Mouse (Mus musculus) thymus, postnatal 0 days (tissue): ENCODE data around the gene Armcx4. TPM values are rescaled to one million over a fixed set of nuclear protein-coding genes. Genes with fewer than 3 reads are reported as not detected.

Source experiments
- polyA plus RNA-seq: library from polyadenylated mRNA; unstranded; fragments of >200 nt; fragmentation: Nextera tagmentation; extraction: Ambion mirVana; gene quantifications from 2 replicates; pipeline ENCODE4 v1.2.1, GENCODE M21; 2015

The Armcx4 gene
- polyA plus RNA-seq, 1 experiment from 2014 or later, result 1.3 TPM

Other genes starting within 250 kb of the Armcx4 start
- not detected in 2 replicates for gene Taf7l, start 210.0 kb upstream of the Armcx4 start, polyA plus RNA-seq
- gene Timm8a1, start 144.7 kb upstream of the Armcx4 start, polyA plus RNA-seq, result 90.1 and 104 TPM in 2 replicates
- gene Btk, start 102.9 kb upstream of the Armcx4 start, polyA plus RNA-seq, result 3.5 and 4.1 TPM in 2 replicates
- gene Rpl36a, start 100.9 kb upstream of the Armcx4 start, polyA plus RNA-seq, result 605 and 639 TPM in 2 replicates
- gene Gla, start 85.4 kb upstream of the Armcx4 start, polyA plus RNA-seq, result 4.9 and 7.1 TPM in 2 replicates
- 123 and 128 TPM in 2 replicates for gene Hnrnph2, start 85.3 kb upstream of the Armcx4 start, polyA plus RNA-seq
- 12.7 and 14.2 TPM in 2 replicates for gene Armcx1, start 31.4 kb downstream of the Armcx4 start, polyA plus RNA-seq
- 10.7 and 10.8 TPM in 2 replicates for gene Armcx6, start 64.9 kb downstream of the Armcx4 start, polyA plus RNA-seq
- 25.7 and 26.4 TPM in 2 replicates for gene Armcx3, start 70.1 kb downstream of the Armcx4 start, polyA plus RNA-seq
- 14.3 and 14.7 TPM in 2 replicates for gene Armcx2, start 122.7 kb downstream of the Armcx4 start, polyA plus RNA-seq